Mouse (Mus musculus) cerebellum, adult 9-11 months (tissue): ENCODE data around the gene Gm20425.

Experiments
- DNase-seq: peaks from one replicate; pipeline ENCODE4 v3.0.0; 2022

Gm20425 gene

DNA sequence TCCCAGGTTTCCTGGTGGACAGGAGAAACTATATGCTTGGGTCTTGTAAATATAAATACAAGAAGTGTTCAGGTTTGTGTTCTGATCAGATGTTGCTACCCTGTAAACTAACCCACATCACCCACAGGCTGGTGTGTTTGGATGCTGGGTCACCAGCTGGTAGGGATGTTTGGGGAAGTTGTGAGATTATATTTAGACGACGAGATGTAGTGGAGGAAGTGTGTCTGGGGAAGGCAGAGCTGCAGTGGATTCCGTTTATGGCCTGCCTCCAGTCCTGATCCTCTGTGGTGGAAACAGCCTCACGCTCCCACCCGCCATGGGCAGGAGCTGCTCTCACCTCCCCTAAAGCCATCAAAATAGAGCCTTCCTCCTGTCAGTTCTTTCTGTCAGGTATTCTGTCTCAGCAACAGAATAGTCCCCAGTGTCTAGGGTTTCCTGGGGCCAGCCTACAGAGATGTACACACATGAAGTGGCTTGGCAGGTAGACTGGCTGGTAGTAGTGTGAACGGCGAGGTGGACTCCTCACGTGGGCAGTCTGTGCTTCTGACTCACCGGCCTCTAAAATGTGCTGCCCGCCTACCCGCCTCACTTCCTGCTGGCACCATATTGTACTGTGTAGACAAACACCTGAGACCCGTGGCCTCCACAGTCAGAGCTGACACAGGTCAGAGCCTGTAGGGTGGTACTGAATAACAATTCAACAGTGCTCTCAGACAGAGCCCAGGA, 80.9 kb downstream of the Gm20425 start:
- no peak for DNase-seq

- no peak for DNase-seq
Measured at GRCm38 (mm10) chr9:103147103-103147502, 83.0 kb downstream of the Gm20425 start.

GRCm38 (mm10) chr9:103146703-103147102, 83.4 kb downstream of the Gm20425 start:
- no peak for DNase-seq

DNA sequence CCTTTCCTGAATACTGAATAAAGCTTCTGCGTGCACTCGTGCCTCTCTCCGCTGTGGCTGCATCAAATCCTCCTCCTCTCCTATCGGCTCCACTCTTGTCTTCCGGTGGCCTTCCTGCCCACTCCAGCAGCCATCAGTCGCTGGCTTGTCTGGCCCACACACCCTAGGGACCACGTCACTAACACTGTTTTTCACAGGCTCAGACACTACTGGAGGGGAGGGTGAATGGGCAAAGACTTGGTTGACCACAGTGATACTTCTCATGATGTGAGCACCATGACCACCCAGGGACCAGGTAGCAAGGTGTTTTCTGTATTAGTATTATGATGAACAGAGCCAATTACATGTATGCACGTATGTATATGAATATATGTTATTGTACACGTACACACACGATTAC, 83.8 kb downstream of the Gm20425 start:
- DNase-seq = no peak

GRCm38 (mm10) chr9:103145351-103145750, 84.8 kb downstream of the Gm20425 start:
- no peak for DNase-seq

DNA sequence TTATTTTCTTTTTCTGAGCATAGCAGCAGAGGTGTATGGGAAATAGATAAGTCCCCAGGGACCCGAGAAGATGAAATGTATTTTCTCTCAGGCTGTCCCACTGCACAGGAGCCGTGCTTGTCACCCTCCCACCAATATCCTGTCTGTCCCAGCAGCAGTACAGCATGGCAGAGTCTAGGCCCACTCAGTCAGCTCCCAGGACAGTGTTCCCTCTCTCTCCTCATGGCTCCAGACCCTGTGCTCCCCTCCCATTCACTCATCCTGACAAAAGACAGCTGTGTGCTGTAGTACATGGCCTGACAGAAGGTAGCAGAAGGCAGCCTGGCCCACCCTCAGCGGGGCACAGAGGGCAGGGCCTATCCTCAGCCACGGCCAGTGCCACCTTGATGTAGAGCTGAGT, 86.2 kb downstream of the Gm20425 start:
- no peak for DNase-seq

DNA sequence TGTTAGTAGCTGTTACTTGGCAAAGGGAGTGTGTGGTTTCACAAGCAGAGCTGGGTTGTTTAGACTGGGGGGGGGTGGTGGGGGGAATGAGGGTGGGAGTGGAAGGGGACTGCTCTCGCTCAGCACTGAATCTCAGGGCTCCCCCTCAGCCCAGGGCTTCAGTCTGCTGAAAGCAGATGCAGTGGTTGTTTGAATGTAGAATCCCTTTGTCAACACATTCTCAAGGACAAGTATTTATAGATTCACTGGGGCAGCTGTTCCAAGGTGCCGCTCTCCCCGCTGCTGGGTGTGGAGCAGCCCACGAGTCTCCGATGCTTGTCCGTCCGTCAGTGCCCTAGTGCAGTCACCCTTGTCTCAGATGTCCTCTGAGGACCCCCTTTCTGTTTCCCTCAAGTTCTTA, 88.8 kb downstream of the Gm20425 start:
- no peak for DNase-seq

- no peak for DNase-seq
Measured at GRCm38 (mm10) chr9:103140384-103140783, 89.7 kb downstream of the Gm20425 start.
